Mouse (Mus musculus): Measurements from ENCODE around the gene Accs.
A peak's percentile ranks its signal among the peaks of the same experiment; 100 is the strongest.

Accs gene

GRCm38 (mm10) chr2:93791516-93792499, 57.9 kb downstream of the Accs start:
- DNase-seq (ENCODE audit: low spot score): peak; percentile 37

GRCm38 (mm10) chr2:93790798-93791345, 58.9 kb downstream of the Accs start:
- DNase-seq (ENCODE audit: low spot score): no peak

DNA sequence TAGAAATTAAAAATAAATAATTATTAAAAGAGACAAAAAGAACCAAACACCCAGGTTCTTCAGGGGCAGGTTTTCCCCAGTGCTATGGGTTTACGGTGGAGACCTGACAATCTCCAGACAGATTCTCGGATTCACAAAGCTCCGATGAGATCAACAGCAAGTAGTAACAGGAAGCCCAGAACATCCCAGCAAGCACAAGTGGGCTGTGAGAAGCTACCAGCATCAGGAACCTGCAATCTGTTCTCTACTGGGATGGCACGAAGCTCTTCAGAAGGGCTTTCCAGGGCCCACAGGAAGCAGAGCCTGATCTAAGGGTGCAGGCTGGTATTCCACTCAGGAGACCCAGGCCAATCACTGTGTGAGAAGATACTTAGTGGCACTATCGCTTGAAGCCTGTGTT, 61.2 kb downstream of the Accs start:
- DNase-seq (ENCODE audit: low spot score): no peak

- peak; percentile 90 for DNase-seq (ENCODE audit: low spot score)
Measured at GRCm38 (mm10) chr2:93786175-93786574, 63.6 kb downstream of the Accs start.

DNA sequence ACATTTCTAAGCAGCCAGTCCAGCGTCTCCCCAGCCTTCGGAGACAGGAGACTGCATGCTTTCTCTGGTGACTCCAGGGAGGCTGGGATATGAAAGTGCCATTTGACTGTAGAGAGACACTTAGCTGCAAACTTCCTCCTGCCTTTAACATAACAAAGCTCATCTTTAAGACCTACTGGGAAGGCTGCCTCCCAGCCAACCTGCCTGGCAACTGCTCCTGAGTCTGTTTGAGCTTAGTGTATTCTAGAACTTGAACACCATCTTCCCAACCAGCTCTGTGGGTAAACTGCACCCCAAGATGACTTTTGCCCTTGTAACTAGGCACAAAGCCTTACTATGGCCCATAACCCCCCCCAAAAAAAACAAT, 64.3 kb downstream of the Accs start:
- no peak for DNase-seq (ENCODE audit: low spot score)

- DNase-seq (ENCODE audit: low spot score): peak; percentile 81
Measured at GRCm38 (mm10) chr2:93784721-93785431, 64.9 kb downstream of the Accs start.

GRCm38 (mm10) chr2:93783926-93784539, 65.7 kb downstream of the Accs start:
- no peak for DNase-seq (ENCODE audit: low spot score)

Data from embryo, embryonic 10 days (tissue).